Mouse (Mus musculus): Measurements from ENCODE around the gene Ptpn12. TPM values are rescaled to one million over a fixed set of nuclear protein-coding genes. Genes with fewer than 3 reads are reported as not detected.

Gene Ptpn12
- total RNA-seq, 1 experiment = 21.3 TPM

GRCm38 (mm10) chr5:20968963-20969362 is 86.7 kb downstream of the Ptpn12 start:
- in situ Hi-C loops (cut with MboI; ENCODE audit: low sequenced_read_pairs in 2 of 2, unreplicated experiment in 2 of 2) = no loop called here
- TF ChIP-seq MAFK (IDR thresholded peaks at IDR 0.05; ENCODE audit: insufficient read depth, low read depth, low read length) = peak; percentile 87
- no peak for TF ChIP-seq CHD2 (IDR thresholded peaks at IDR 0.05; ENCODE audit: low read depth, low read length)
- peak; percentile 81; the same call in 1 of the 2 replicates for TF ChIP-seq ZC3H11A (IDR thresholded peaks at IDR 0.05; ENCODE audit: borderline replicate concordance, low read depth, low read length)
- TF ChIP-seq ZNF384 (IDR thresholded peaks at IDR 0.05; ENCODE audit: low read depth, low read length) = no peak
- peak; percentile 91 for DNase-seq (ENCODE audit: low read depth, low spot score)
- Histone ChIP-seq H3K36me3 (ENCODE audit: control insufficient read depth, insufficient read depth, low read length, poor library complexity, severe bottlenecking) (no peaks in the 10 kb centered on the region), H3K27ac (ENCODE audit: insufficient read depth, low read depth, low read length, poor library complexity, severe bottlenecking) (peak overlapping the region; percentile 58; the same call in 1 of the 2 replicates), H3K4me3 (ENCODE audit: insufficient read depth in 1 of 2, low read depth in 1 of 2, low read length in 2 of 2, poor library complexity in 1 of 2, severe bottlenecking in 1 of 2) (peak overlapping the region; percentile 12 to 15; a peak in 2 of 4 replicates), H3K4me1 (ENCODE audit: control insufficient read depth in 2 of 2, insufficient read depth in 2 of 2, low read length in 2 of 2, poor library complexity in 1 of 2) (peaks cover 7 to 20% of the 10 kb centered on the region in 2 experiments; a peak in 3 of 4 replicates), H3K9ac (ENCODE audit: insufficient read depth, low read depth, low read length, poor library complexity, severe bottlenecking) (peak overlapping the region; percentile 44; the same call in 1 of the 2 replicates), H3K9me3 (ENCODE audit: control insufficient read depth, insufficient read depth, low read depth, low read length) (no peaks in the 10 kb centered on the region)

GRCm38 (mm10) chr5:20968493-20968892 is 87.2 kb downstream of the Ptpn12 start:
- no peaks in the 10 kb centered on the region for H3K36me3 ChIP-seq (ENCODE audit: control insufficient read depth, insufficient read depth, low read length, poor library complexity, severe bottlenecking)
- H3K9me3 ChIP-seq (ENCODE audit: control insufficient read depth, insufficient read depth, low read depth, low read length) = no peaks in the 10 kb centered on the region
- peaks cover 7 to 22% of the 10 kb centered on the region in 2 experiments; a peak in 3 of 4 replicates for H3K4me1 ChIP-seq (ENCODE audit: control insufficient read depth in 2 of 2, insufficient read depth in 2 of 2, low read length in 2 of 2, poor library complexity in 1 of 2)
- peak overlapping the region; percentile 44; the same call in 1 of the 2 replicates for H3K9ac ChIP-seq (ENCODE audit: insufficient read depth, low read depth, low read length, poor library complexity, severe bottlenecking)
- in situ Hi-C loops (cut with MboI; ENCODE audit: low sequenced_read_pairs in 2 of 2, unreplicated experiment in 2 of 2) = no loop called here
- DNase-seq (ENCODE audit: low read depth, low spot score) = no peak
- H3K27ac ChIP-seq (ENCODE audit: insufficient read depth, low read depth, low read length, poor library complexity, severe bottlenecking) = peak overlapping the region; percentile 58; the same call in 1 of the 2 replicates
- H3K4me3 ChIP-seq (ENCODE audit: insufficient read depth in 1 of 2, low read depth in 1 of 2, low read length in 2 of 2, poor library complexity in 1 of 2, severe bottlenecking in 1 of 2) = 0 out of 4 replicates have a peak overlapping the region, but pooled peaks of 1 of the 2 experiments have one; percentile 15
- TF ChIP-seq HCFC1 (IDR thresholded peaks at IDR 0.05; ENCODE audit: borderline replicate concordance, insufficient read depth, low read length) (no peak), MAFK (IDR thresholded peaks at IDR 0.05; ENCODE audit: insufficient read depth, low read depth, low read length) (no peak), ZC3H11A (IDR thresholded peaks at IDR 0.05; ENCODE audit: borderline replicate concordance, low read depth, low read length) (no peak), CHD2 (IDR thresholded peaks at IDR 0.05; ENCODE audit: low read depth, low read length) (no peak), ZNF384 (IDR thresholded peaks at IDR 0.05; ENCODE audit: low read depth, low read length) (no peak)

GRCm38 (mm10) chr5:20967942-20968341 is 87.8 kb downstream of the Ptpn12 start:
- H3K4me3 ChIP-seq (ENCODE audit: insufficient read depth in 1 of 2, low read depth in 1 of 2, low read length in 2 of 2, poor library complexity in 1 of 2, severe bottlenecking in 1 of 2) = no peak overlapping the region
- H3K9me3 ChIP-seq (ENCODE audit: control insufficient read depth, insufficient read depth, low read depth, low read length) = no peaks in the 10 kb centered on the region
- no peak for DNase-seq (ENCODE audit: low read depth, low spot score)
- peaks cover 2 to 21% of the 10 kb centered on the region in 2 experiments; a peak in 2 of 4 replicates for H3K4me1 ChIP-seq (ENCODE audit: control insufficient read depth in 2 of 2, insufficient read depth in 2 of 2, low read length in 2 of 2, poor library complexity in 1 of 2)
- in situ Hi-C loops (cut with MboI; ENCODE audit: low sequenced_read_pairs in 2 of 2, unreplicated experiment in 2 of 2) = no loop called here
- no peak overlapping the region for H3K27ac ChIP-seq (ENCODE audit: insufficient read depth, low read depth, low read length, poor library complexity, severe bottlenecking)
- no peak overlapping the region for H3K9ac ChIP-seq (ENCODE audit: insufficient read depth, low read depth, low read length, poor library complexity, severe bottlenecking)
- TF ChIP-seq MAFK (IDR thresholded peaks at IDR 0.05; ENCODE audit: insufficient read depth, low read depth, low read length) (no peak), CHD2 (IDR thresholded peaks at IDR 0.05; ENCODE audit: low read depth, low read length) (no peak), ZC3H11A (IDR thresholded peaks at IDR 0.05; ENCODE audit: borderline replicate concordance, low read depth, low read length) (no peak), HCFC1 (IDR thresholded peaks at IDR 0.05; ENCODE audit: borderline replicate concordance, insufficient read depth, low read length) (no peak), ZNF384 (IDR thresholded peaks at IDR 0.05; ENCODE audit: low read depth, low read length) (no peak)
- H3K36me3 ChIP-seq (ENCODE audit: control insufficient read depth, insufficient read depth, low read length, poor library complexity, severe bottlenecking) = no peaks in the 10 kb centered on the region

GRCm38 (mm10) chr5:20964446-20964845 is 91.3 kb downstream of the Ptpn12 start:
- no peak overlapping the region; the same call in 1 of the 2 replicates for H3K27ac ChIP-seq (ENCODE audit: insufficient read depth, low read depth, low read length, poor library complexity, severe bottlenecking)
- in situ Hi-C loops (cut with MboI; ENCODE audit: low sequenced_read_pairs in 2 of 2, unreplicated experiment in 2 of 2) = no loop called here
- H3K4me1 ChIP-seq (ENCODE audit: control insufficient read depth in 2 of 2, insufficient read depth in 2 of 2, low read length in 2 of 2, poor library complexity in 1 of 2) = peaks cover 6 to 27% of the 10 kb centered on the region in 2 experiments; a peak in 3 of 4 replicates
- no peaks in the 10 kb centered on the region for H3K9me3 ChIP-seq (ENCODE audit: control insufficient read depth, insufficient read depth, low read depth, low read length)
- no peak overlapping the region for H3K4me3 ChIP-seq (ENCODE audit: insufficient read depth in 1 of 2, low read depth in 1 of 2, low read length in 2 of 2, poor library complexity in 1 of 2, severe bottlenecking in 1 of 2)
- DNase-seq (ENCODE audit: low read depth, low spot score) = no peak
- H3K36me3 ChIP-seq (ENCODE audit: control insufficient read depth, insufficient read depth, low read length, poor library complexity, severe bottlenecking) = no peaks in the 10 kb centered on the region
- no peak for TF ChIP-seq ZNF384 (IDR thresholded peaks at IDR 0.05; ENCODE audit: low read depth, low read length)
- TF ChIP-seq CHD2 (IDR thresholded peaks at IDR 0.05; ENCODE audit: low read depth, low read length) = no peak
- no peak for TF ChIP-seq ZC3H11A (IDR thresholded peaks at IDR 0.05; ENCODE audit: borderline replicate concordance, low read depth, low read length)
- no peak for TF ChIP-seq MAFK (IDR thresholded peaks at IDR 0.05; ENCODE audit: insufficient read depth, low read depth, low read length)
- no peak for TF ChIP-seq HCFC1 (IDR thresholded peaks at IDR 0.05; ENCODE audit: borderline replicate concordance, insufficient read depth, low read length)
- no peak overlapping the region for H3K9ac ChIP-seq (ENCODE audit: insufficient read depth, low read depth, low read length, poor library complexity, severe bottlenecking)

All from ES-E14 (cell line).